Mouse (Mus musculus): ENCODE data around the gene Baz2b.

Baz2b gene

DNA sequence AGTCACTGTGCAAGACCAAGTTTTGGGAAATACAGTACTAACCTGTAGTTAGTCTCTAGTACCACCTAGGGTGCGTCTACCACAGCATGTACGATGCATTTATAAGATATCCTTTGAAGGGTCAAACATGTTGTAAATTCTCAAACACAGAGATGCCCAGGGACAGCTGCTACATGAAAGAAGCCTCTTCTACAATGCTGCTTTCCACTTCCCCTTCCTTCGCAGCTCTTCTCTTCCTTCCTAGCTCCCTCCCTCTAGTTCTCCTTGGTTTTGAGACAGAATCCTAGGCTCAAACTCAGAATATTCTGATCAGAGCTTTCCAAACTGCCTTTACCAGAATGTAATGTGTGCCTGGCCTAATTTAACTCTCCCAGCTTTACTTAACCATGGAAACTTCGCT is 159.8 kb downstream of the Baz2b start:
- 70% methylated on average over 4 of the region's 4 CpGs for WGBS

DNA sequence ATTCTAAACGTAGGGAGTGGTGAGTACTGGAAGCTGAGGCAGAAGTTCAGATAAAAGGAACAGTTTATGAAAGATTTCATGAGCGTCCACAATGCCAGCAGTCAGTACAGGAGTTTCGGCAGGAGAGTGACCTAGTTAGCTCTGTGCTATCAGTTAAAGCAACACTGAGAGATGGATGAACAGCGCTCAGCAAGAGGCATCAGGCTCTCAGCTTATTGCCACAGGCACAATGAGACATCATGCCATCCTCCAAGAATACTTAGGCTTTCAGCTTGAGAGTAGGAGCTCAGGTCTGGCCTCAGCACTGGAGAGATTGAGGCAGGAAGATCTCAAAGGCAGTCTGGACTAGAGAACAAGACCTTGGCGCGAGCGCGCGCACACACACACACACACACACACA is 160.3 kb downstream of the Baz2b start:
- WGBS: 73% methylated on average over 9 of the region's 9 CpGs

DNA sequence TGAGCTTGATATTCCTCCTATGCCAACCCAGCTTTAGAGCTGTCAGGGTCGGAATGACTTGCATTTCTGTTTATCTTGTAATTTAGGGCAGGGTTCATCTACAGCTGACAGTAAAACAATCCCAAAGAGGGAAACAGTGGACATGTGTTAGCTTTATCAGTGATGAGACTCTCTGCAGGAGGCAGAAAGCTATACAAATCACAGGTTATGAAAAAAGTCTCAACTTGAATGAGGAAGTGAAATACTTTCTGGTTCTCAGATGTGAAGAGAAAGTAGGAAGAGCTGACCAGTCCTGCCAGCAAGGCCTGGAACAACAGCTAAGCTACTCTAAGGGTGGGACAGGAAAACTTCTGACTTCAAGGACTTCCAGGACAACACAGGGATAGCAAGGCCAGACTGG is 163.6 kb downstream of the Baz2b start:
- WGBS: 63% methylated on average over 1 of the region's 1 CpGs

DNA sequence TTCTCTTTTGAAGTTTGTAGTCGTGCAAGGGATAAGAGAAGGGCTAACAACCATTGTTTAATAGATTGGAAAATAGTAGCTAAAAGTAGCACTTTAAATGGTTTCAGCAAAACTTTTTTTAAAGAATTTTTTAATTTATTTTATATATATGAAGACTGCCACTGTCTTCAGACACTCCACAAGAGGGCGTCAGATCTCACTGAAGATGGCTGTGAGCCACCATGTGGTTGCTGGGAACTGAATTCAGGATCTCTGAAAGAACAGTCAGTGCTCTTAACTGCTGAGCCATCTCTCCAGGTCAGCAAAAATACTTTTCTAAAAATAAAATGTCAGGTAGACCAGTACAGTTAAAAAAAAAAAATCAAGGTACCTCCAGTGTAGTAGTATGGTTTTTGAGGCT is 165.1 kb downstream of the Baz2b start:
- WGBS: 84% methylated on average over 2 of the region's 2 CpGs

DNA sequence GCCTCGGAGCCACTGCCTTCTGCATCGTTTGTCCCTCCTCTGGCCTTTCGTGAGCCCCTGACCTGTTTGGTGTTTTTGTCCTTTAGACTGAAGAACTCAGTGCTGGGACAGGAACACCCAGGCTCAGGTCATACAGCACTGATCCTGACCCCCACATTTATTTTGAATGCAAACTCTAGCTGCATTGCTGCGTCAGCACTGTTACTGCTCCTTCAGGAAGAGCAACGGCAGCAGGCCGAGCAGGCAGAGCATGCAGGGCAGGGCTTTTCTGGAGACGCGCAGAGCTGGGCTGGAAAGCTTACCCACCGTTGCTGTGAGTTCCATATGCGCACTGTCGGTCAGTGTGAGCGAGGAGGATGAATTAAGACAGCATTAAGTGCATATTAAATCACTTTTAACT is 166.9 kb downstream of the Baz2b start:
- WGBS: 73% methylated on average over 12 of the region's 12 CpGs

DNA sequence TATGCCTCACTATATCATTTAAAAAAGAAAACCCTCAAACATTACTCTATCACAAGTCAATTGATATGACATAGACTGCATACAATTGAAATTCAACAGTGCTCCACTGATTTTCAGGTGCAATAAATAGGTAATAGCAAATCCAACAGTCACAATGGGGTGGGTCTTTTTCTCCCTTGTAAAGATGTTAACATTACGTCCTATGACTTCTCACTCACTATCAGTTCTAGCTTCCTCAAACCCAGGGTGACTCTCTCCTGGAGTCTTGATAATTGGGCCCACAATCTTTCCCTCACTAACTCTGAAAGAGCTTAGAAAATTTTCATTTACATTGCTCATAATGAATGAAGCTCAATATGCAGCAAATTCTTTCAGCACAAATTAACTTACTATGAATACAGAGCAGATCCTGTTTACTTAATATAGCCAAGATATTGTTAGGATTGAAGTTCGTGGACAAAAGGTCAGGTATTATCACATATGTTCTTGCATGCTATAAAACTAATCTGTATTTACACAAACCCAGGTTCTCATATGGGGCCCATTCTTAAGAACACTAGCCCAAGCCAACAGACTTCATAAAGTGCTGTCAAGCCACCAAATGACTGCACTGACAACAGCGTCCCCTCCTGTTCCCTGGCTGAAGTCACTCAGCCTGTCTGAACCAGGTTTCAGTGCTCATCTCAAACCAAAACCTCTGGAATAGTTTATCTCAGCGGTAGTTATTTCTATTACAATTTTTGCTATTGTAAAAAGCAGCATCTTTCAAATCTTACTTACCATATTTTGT is 168.0 kb downstream of the Baz2b start:
- WGBS: 88% methylated on average over 4 of the region's 4 CpGs

DNA sequence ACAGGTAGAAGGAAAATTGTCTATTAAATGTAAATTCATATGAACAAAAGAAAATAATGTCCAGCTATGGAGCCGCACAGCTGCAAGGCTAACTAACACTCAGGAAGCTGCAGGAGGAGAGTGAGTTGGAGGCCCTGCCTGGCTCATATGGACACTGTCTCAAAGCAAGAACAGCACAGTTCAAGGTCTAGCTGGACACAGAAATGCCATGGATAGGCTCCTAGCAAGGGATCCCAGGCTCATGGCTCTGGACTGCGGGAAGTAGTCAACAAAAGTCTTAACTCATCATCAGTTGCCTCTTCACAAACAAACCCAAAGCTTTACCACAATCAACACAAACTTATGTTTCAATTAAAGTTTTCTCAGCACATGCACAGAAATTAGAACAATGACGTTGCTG is 169.5 kb downstream of the Baz2b start:
- WGBS: 79% methylated on average over 3 of the region's 3 CpGs

DNA sequence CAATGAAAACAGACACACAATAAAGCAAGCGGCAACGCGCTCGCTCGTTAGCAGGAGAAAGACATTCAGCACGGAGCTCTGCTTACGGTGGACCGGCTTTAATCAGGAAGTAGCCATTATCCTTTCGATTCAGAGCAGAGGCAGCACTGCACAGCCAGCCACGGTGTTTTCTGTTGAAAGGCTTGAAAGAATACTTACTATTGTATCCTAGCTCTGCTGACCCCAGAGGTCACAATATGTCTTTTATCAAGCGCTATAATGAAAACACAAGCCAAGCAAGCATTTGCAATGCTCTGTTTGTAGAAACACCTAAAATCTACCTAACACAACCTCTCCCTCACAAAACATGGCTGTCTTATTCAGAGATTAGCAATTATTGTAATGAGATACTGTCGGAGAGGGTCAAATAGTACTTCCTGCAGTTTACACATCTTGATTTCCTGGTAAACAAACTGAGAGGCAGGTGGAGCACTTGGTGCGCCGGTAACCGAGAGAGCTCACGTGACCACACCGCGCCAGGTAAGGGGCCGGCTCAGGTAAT is 172.6 kb downstream of the Baz2b start:
- 13% methylated on average over 19 of the region's 19 CpGs for WGBS

DNA sequence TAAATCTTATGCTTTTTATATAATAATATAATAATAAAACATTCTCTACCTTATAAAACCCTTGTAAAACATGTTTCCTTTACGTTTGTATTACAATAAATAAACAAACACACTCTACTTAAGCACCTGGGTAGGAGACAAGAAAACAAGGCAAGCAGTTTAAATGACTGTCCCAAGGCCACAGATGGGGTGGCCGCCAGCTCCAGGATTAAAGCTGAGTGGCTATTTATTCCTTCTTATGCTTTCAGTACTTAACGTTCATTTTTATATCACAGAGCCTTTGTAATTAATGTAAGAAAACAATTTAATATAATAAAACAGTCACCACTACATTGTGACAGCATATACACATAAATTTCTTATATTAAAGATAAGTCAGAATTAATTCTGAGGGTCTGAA is 173.3 kb downstream of the Baz2b start:
- 67% methylated on average over 3 of the region's 3 CpGs for WGBS

DNA sequence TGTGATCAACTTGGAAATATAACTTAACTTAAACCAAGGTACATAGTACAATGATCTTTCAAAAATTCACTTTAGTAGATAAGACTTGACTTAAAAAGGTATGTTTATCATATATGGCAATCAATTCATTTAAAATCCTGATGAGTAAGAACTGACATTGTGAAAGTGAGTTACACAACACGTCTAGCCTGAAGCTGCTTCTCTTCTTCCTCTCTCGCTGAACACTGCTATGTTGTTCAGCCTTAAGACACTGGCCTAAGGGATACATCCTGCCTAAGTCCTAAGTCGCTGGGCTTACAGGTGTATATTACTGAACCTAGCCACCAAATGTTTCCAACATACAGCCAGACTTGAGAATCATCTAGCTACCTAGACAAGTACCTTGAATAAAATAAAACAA is 178.6 kb downstream of the Baz2b start:
- WGBS: 92% methylated on average over 3 of the region's 3 CpGs

DNA sequence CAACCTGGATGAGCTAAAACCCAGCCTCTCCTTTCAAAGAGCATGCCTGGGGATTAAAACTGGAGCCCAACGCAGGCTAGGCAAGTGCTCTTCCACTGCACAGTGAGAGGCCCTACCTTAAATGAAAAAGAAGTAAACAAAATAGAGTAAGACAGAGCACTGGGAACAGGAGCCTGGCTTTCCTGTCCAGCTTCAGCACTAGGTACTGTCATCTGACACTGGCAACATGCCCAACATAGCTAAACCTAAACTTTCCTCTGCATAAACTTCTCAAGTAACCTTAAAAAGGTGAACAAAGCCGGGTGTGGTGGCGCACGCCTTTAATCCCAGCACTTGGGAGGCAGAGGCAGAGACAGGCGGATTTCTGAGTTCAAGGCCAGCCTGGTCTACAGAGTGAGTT is 180.6 kb downstream of the Baz2b start:
- WGBS: 92% methylated on average over 5 of the region's 5 CpGs

DNA sequence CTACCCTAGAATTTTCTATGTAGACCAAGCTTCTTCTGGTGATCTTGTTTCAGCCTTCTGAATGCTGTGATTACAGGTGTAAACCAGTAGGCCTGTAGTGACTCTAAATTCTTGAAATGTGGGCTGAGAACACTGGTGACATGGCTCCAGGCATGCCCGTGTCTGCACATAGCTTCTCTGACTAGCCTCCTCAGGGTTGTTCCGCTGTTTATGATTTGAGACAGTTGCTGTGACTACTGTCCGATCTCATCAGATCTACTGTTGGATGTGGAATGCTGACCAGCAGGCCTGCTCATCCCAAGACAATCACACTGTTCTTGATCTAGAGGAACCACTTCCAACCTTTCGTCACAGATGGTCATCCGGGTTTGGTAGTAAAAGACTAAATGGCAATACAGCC is 182.5 kb downstream of the Baz2b start:
- 92% methylated on average over 5 of the region's 5 CpGs for WGBS

DNA sequence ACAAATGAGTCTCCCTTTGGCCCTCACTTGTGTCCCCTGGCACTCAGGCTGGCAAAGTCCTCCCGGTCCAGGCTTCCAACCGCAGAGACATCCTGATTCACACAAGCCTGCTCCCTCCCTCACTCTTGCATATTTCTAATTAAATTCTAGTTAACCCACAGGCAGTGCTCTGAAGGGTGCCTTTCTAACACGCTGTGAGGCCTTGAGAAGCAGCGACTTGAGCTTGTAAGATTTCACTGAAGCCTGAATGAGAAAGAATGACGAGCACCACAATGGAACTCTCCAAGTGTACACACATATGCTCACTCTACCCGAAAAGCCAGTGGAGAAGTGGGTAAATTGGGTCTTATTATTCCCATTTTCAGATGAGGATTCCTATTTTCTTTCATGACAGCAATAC is 183.1 kb downstream of the Baz2b start:
- 65% methylated on average over 6 of the region's 6 CpGs for WGBS

DNA sequence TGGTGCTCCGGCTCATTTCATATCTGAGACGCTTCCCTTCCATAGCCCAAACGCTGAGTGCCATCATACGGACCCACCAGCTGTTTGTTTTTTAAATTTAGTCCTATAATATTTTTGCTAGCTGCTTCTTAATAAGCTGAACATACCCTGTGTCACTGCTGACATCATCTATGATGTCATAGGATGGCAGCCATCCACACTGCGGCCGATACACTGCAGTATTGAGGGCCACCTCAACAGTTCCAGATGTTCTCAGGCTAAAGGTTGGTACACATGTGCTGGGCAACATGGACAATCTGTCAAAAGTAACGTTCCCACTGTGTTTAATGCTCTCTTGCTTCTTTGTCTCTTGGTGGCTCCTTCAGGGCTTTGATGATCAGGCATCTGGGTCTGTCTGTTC is 185.9 kb downstream of the Baz2b start:
- WGBS: 90% methylated on average over 7 of the region's 7 CpGs

DNA sequence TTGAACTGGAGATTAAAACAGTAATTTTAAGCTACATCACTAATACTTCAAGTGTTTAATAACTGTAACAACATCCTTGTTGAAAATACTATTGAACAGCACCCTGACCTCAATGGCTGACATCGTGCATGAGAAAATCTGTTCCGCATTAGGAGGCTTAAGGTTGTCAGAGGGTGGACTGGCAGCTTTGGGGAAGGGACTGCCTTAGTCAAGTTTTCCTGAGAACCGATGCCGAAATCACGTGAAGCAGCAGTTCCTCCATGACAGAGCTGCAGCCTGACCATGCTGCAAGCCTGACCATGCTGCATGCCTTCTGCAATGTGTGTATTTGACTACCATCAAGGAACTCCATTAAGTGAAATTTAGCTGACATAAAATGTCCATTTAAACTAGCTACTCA is 188.1 kb downstream of the Baz2b start:
- WGBS: 82% methylated on average over 5 of the region's 5 CpGs

DNA sequence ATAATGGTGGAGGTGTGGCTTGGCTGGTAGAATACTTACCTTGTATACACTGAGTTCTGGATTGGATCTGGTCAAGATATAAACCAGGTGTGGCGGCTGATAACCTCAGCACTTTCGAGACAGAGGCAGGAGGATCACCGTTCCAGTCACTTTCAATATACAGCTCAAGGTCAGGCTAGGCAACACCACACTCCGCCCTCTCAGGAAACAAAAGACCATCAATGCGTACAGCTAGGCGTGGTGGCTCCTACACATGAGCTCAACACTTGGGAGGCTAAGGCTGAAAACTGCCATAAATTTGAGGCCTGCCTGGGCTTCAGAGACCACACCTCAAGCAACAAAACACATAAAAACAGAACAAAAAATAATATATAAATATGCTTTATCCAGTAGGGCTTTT is 188.5 kb downstream of the Baz2b start:
- WGBS: 94% methylated on average over 6 of the region's 6 CpGs

DNA sequence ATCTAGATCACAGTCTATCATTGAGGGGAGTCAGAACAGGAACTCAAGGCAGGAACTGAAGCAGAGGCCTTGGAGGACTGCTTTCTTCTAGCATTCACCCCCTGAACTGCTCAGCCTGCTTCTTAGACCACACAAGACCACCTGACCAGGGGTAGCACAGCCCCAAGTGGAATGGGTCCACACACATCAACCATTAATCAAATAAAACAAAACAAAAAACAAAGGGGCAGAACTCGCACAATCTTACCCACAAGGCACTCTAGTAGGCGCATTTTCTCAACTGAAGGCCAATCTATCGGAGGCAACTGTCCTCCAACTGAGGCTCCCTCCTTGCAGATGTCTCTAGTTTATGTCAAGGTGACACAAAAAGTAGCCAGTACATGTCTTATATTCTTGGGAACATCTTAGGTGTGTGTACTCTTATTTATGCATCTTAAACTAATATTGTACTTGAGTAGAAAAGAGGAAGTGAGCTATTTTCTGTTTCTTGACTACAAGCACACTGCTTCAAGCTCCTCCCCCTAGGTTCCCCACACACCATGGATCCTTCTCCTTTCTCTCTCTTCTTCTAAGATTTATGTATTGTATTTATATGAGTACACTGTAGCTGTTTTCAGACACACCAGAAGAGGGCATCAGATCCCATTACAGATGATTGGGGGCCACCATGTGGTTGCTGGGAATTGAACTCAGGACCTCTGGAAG is 189.9 kb downstream of the Baz2b start:
- over 99% methylated on average over 3 of the region's 3 CpGs for WGBS

DNA sequence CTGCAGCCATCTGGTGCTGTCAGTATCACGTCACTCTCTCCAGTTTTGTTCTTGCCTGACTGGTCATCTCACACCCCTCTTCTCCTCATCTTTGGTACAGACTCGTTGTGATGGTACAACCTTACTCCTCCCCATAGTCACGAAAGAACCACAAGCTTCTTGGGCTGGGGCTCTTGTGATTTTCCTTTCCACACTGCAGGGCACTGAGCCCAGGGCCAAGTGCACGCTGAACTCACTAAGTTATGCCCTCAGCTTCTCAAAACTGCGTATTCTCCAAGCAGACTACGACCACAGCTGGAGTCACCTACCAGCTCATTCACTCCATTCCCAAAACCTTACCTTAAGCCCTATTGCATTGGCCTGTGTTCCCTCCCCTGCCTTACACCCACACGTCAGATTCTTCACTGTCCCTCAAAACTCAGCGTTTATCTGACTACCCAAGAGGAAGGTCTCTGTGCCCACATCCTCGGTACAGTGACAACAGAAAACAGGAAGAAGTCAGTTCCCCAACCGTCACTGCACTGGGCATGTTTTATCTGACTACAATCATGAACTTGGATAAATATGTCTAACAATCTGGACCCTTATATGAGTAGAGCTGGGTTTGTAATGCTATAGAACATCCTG is 190.7 kb downstream of the Baz2b start:
- 75% methylated on average over 10 of the region's 10 CpGs for WGBS

DNA sequence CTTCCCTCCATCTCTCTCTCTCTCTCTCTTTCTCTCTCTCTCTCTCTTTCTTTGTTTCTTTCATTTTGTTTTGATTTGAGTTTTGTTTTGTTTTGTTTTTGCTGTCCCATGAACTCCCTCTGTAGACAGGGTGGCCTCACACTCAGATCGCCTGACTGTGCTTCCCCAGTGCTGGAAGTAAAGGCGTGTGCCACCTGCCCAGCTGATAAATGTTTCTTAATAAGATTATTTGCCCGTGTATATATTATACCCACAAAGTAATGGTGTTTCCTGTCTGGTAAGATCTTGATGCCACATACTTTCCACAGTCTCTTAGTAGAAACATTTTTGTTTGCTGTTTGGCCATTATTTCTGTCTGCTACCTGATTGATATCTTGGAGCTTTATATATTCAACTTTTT is 198.1 kb downstream of the Baz2b start:
- 88% methylated on average over 3 of the region's 3 CpGs for WGBS

DNA sequence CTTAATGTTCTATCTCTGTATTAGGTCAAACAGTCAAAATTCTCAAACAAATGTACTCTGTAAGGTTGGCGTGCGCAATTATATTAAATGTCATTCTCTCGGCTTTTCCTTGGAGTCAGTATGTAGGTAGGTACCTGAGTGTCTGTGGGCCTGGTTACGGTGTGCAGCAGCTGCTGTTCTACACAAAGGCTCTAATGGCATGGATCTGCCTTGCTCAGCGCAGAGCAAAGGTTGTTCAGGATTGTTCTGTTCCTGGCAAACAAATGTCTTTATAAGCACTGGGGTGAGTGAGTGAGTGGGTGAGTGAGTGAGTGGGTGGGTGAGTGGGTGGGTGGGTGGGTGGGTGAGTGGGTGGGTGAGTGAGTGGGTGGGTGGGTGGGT is 206.0 kb downstream of the Baz2b start:
- WGBS: 89% methylated on average over 5 of the region's 5 CpGs

DNA sequence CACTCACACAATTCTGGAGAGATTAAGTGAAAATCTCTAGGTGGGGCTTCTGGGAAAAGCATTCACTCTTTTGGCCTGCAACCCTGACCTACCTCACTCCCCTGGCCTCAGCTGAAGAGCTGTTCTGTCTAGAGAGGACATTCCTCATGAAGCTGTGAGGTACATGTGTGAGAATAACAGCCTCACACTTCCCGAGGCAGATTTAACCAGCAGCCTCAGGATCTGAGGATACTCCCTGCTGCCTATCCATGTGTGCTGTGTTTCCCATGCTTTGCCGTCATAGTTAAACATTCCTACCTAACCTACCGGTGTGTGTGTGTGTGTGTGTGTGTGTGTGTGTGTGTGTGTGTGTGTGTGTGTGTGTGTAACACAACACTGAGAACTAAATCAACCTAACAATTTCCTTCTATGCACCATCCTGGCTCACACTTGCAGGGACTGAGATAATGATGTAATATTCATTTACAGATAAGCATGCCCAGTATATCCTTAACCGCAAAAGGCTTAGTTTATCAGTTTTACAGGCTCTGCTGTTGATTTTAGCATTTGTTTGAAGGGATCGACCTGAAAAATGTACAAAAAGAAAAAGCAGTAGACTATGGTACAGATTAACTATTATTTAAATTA is 206.5 kb downstream of the Baz2b start:
- WGBS: 70% methylated on average over 5 of the region's 5 CpGs

DNA sequence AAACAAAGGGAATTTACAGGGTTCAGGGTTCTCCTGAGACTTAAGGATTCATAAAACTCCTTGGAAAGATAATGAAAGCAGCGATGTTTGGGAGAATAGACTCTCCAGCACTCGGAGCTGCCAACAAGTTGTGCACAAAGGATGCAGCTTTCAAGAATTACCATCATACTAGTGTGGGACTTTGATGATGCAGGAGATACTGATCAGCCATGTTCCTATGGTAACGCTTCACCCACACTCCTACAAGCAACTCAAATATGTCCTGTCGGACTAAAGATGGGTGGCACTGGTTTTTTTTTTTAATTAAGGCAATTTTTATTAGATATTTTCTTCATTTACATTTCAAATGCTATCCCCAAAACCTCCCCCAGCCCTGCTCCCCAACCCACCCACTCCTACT is 209.4 kb downstream of the Baz2b start:
- WGBS: 78% methylated on average over 4 of the region's 4 CpGs

All from cerebral cortex, adult 2 months (tissue).